Mouse (Mus musculus) liver, embryonic 13.5 days (tissue): ENCODE results near the gene Osbpl9. TPM values are rescaled to one million over a fixed set of nuclear protein-coding genes. Genes with fewer than 3 reads are reported as not detected.

ENCODE experiments used
- ATAC-seq: fragments of 200-750 bp; cut with Nextera tagmentation; 2 replicates; pipeline ENCODE4 v1.8.0; 2017; ENCODE audit warnings: low read depth, mild to moderate bottlenecking, moderate number of reproducible peaks, moderate library complexity
- DNase-seq: peaks from one replicate; pipeline ENCODE4 v3.0.0; 2022
- H3K27ac ChIP-seq: fragments of 300-500 bp; sonication (generic); 2 replicates; pipeline ENCODE4 v1.5.1; 2015; ENCODE audit warnings: moderate library complexity, mild to moderate bottlenecking, inconsistent platforms
- H3K27me3 ChIP-seq: fragments of 300-500 bp; sonication (generic); 2 replicates; pipeline ENCODE4 v1.6.1; 2015; ENCODE audit warnings: mild to moderate bottlenecking, inconsistent platforms
- H3K36me3 ChIP-seq: fragments of 300-500 bp; sonication (generic); 2 replicates; pipeline ENCODE4 v1.6.1; 2015; ENCODE audit warnings: mild to moderate bottlenecking, inconsistent platforms
- H3K4me1 ChIP-seq: fragments of 300-500 bp; sonication (generic); replicated peaks from 2 replicates; pipeline ENCODE4 v1.6.1; 2015; ENCODE audit warnings: inconsistent platforms
- H3K4me2 ChIP-seq: fragments of 300-500 bp; sonication (generic); 2 replicates; pipeline ENCODE4 v1.6.1; 2015; ENCODE audit warnings: inconsistent platforms, mild to moderate bottlenecking, moderate library complexity
- H3K4me3 ChIP-seq: fragments of 300-500 bp; sonication (generic); replicated peaks from 2 replicates; pipeline ENCODE4 v1.5.1; 2015; ENCODE audit warnings: mild to moderate bottlenecking, inconsistent platforms
- H3K9ac ChIP-seq: fragments of 300-500 bp; sonication (generic); 2 replicates; pipeline ENCODE4 v1.6.1; 2015; ENCODE audit warnings: mild to moderate bottlenecking, inconsistent platforms
- H3K9me3 ChIP-seq: fragments of 300-500 bp; sonication (generic); replicated peaks from 2 replicates; pipeline ENCODE4 v1.6.1; 2016; ENCODE audit warnings: inconsistent platforms
- WGBS: fragments of 180-500 bp; shearing (Covaris S2); methylation state at CpG from one replicate; pipeline ENCODE4 v1.1.7; 2015; ENCODE audit not compliant: insufficient replicate concordance; 5-methylcytosine and 5-hydroxymethylcytosine counted together
- microRNA counts: library from miRNA; unstranded; fragments of <30 nt; microRNA quantifications from one replicate; lab custom pipeline; 2016
- microRNA-seq: library from miRNA; unstranded; fragments of <30 nt; microRNA quantifications from one replicate; pipeline ENCODE4, GENCODE M21; 2016
- polyA plus RNA-seq: library from polyadenylated mRNA; unstranded; fragments of >200 nt; fragmentation: Nextera tagmentation; extraction: Ambion mirVana; gene quantifications from 2 replicates; pipeline ENCODE4 v1.2.1, GENCODE M21; 2015

Osbpl9 gene
- polyA plus RNA-seq, 1 experiment from 2014 or later: 28.1 TPM

DNA sequence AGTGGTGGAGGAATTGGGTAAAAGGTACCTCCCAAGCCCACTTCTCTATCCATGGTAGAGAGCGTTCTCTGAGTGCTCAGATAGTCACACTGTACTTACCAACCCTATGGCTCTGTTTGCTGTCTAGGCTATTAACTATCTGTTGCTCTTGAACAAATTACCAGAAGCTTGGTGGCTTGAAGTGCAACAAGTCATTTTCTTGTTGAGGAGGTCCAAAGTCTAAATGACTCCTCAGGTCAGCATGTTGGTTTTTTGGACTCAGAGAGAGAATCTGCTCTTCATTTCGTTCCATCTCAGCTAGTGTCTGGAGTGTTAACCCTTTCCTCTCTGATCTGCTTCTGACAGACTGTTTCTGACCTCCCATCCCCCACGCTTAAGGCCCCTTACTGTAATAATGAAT, 177.0 kb downstream of the Osbpl9 start:
- no peak for DNase-seq
- Histone ChIP-seq H3K27me3 (no peaks in the 10 kb centered on the region), H3K4me1 (0 out of 2 replicates have a peak, but pooled peaks cover 2% of the 10 kb centered on the region), H3K4me3 (no peak overlapping the region), H3K4me2 (no peak overlapping the region), H3K9ac (no peak overlapping the region), H3K9me3 (no peaks in the 10 kb centered on the region), H3K36me3 (peaks cover 46% of the 10 kb centered on the region), H3K27ac (no peak overlapping the region)
- no peak for ATAC-seq
- 69% methylated on average over 3 of the region's 3 CpGs for whole genome bisulfite sequencing

DNA sequence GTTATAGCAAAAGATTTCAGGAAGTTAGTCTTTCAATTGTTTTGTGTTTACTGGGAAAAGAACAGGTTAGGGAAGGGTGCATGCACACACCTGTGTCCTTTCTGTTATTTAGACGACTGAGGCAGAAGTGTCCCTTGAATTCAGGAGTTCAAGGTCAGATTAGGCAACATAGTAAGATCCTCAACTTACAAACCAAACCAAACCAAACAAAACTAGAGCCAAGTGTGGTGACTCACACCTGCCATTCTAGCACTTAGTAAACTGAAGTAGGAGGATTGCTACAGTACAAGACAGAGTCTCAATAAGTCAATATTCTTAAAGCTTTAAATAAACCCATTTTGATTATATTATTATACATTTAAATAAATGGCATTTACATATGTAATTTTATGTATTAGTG, 180.1 kb downstream of the Osbpl9 start:
- DNase-seq: no peak
- no peaks in the 10 kb centered on the region for H3K27me3 ChIP-seq
- no peak overlapping the region for H3K27ac ChIP-seq
- peaks cover 47% of the 10 kb centered on the region for H3K36me3 ChIP-seq
- no peak overlapping the region for H3K9ac ChIP-seq
- no peak overlapping the region for H3K4me2 ChIP-seq
- WGBS: 64% methylated on average over 1 of the region's 1 CpGs
- H3K4me1 ChIP-seq: 0 out of 2 replicates have a peak, but pooled peaks cover 2% of the 10 kb centered on the region
- no peaks in the 10 kb centered on the region for H3K9me3 ChIP-seq
- H3K4me3 ChIP-seq: no peak overlapping the region
- no peak for ATAC-seq

GRCm38 (mm10) chr4:109019301-109019700, 182.8 kb downstream of the Osbpl9 start:
- DNase-seq (no peak), ATAC-seq (no peak)
- Histone ChIP-seq H3K4me1 (no peaks in the 10 kb centered on the region), H3K9ac (no peak overlapping the region), H3K27ac (no peak overlapping the region), H3K4me2 (no peak overlapping the region), H3K36me3 (peaks cover 37% of the 10 kb centered on the region), H3K9me3 (no peaks in the 10 kb centered on the region), H3K4me3 (no peak overlapping the region), H3K27me3 (no peaks in the 10 kb centered on the region)
- WGBS: 73% methylated on average over 4 of the region's 4 CpGs

DNA sequence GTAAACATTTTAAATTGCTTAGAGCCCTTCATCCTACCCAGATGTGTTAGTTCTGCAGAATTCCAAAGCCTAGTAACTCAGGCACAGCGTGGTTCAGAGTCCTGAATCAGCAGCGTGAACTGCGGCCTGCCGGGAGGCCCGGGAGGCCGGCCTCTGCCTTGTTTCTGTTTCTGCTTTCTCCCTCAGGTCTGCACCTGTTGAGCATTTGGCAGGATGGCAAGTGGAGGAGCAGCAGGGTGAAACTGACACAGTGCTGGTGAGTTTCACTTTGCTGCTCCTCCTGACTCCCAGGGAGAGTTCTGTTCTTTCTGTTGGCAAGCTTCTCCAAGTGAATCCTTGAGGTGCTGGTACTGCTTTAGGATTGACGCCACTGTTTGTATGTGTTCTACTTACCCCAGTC, 184.6 kb downstream of the Osbpl9 start:
- DNase-seq: no peak
- ATAC-seq: no peak
- Histone ChIP-seq H3K27ac (no peak overlapping the region), H3K36me3 (peaks cover 39% of the 10 kb centered on the region), H3K4me3 (no peak overlapping the region), H3K27me3 (no peaks in the 10 kb centered on the region), H3K4me2 (no peak overlapping the region), H3K4me1 (no peaks in the 10 kb centered on the region), H3K9ac (no peak overlapping the region), H3K9me3 (no peaks in the 10 kb centered on the region)
- 85% methylated on average over 7 of the region's 7 CpGs for WGBS

GRCm38 (mm10) chr4:109014091-109014490, 188.0 kb downstream of the Osbpl9 start:
- no peak overlapping the region for H3K9ac ChIP-seq
- ATAC-seq: no peak
- no peak overlapping the region for H3K4me3 ChIP-seq
- no peak for DNase-seq
- H3K4me1 ChIP-seq: peaks cover 2% of the 10 kb centered on the region; the same call in 1 of the 2 replicates
- 84% methylated on average over 4 of the region's 4 CpGs for WGBS
- no peak overlapping the region for H3K4me2 ChIP-seq
- H3K9me3 ChIP-seq: no peaks in the 10 kb centered on the region
- no peak overlapping the region for H3K27ac ChIP-seq
- H3K36me3 ChIP-seq: peaks cover 25% of the 10 kb centered on the region
- no peaks in the 10 kb centered on the region for H3K27me3 ChIP-seq

MicroRNA genes within 50 kb of the gene (microRNA counts, 519-probe panel; counts per million panel counts)
- microRNA mmu-miR-761 (lab: Ali Mortazavi, UCI): 114 counts per million

Small RNAs within 50 kb of the gene (microRNA-seq; reads per million reads assigned to microRNA genes)
- not detected for gene Mir761

Other genes with a start within 250 kb of the Osbpl9 start
- gene Nrd1, start 201.6 kb downstream of the Osbpl9 start, polyA plus RNA-seq: 37.3 and 49.1 TPM in 2 replicates
- not detected in 2 replicates for gene Calr4, start 32.2 kb upstream of the Osbpl9 start, polyA plus RNA-seq
- 36.2 and 50.2 TPM in 2 replicates for gene Eps15, start 78.0 kb upstream of the Osbpl9 start, polyA plus RNA-seq
- gene Ttc39a, start 204.4 kb upstream of the Osbpl9 start, polyA plus RNA-seq: 14.2 and 14.7 TPM in 2 replicates